Mouse (Mus musculus) hindbrain, embryonic 11.5 days (tissue): ENCODE results near the gene Trip13. TPM values are rescaled to one million over a fixed set of nuclear protein-coding genes. Genes with fewer than 3 reads are reported as not detected.

Experiments
- ATAC-seq: fragments of 200-750 bp; cut with Nextera tagmentation; 2 replicates; pipeline ENCODE4 v1.8.0; 2017; ENCODE audit warnings: mild to moderate bottlenecking, moderate TSS enrichment, moderate library complexity; ENCODE audit not compliant: low FRiP score
- DNase-seq: peaks from one replicate; pipeline ENCODE4 v3.0.0-alpha.2; 2015; ENCODE audit warnings: low spot score
- H3K27ac ChIP-seq: fragments of 300-500 bp; sonication (generic); 2 replicates; pipeline ENCODE4 v1.5.1; 2014; ENCODE audit warnings: mild to moderate bottlenecking, low read depth, low read length
- H3K27me3 ChIP-seq: fragments of 300-500 bp; sonication (generic); 2 replicates; pipeline ENCODE4 v1.6.1; 2014; ENCODE audit warnings: mild to moderate bottlenecking, low read length, moderate library complexity, mixed read lengths; ENCODE audit not compliant: control insufficient read depth, insufficient read depth
- H3K36me3 ChIP-seq: fragments of 300-500 bp; sonication (generic); 2 replicates; pipeline ENCODE4 v1.6.1; 2014; ENCODE audit warnings: mild to moderate bottlenecking, low read length, moderate library complexity, mixed read lengths; ENCODE audit not compliant: control insufficient read depth, insufficient read depth
- H3K4me1 ChIP-seq: fragments of 300-500 bp; sonication (generic); replicated peaks from 2 replicates; pipeline ENCODE4 v1.6.1; 2014; ENCODE audit warnings: low read length, mixed read lengths; ENCODE audit not compliant: control insufficient read depth, insufficient read depth
- H3K4me2 ChIP-seq: fragments of 300-500 bp; sonication (generic); replicated peaks from 2 replicates; pipeline ENCODE4 v1.6.1; 2014; ENCODE audit warnings: mild to moderate bottlenecking, low read depth, low read length
- H3K4me3 ChIP-seq: fragments of 300-500 bp; sonication (generic); 2 replicates; pipeline ENCODE4 v1.5.1; 2014; ENCODE audit warnings: low read depth, low read length
- H3K9ac ChIP-seq: fragments of 300-500 bp; sonication (generic); 2 replicates; pipeline ENCODE4 v1.6.1; 2014; ENCODE audit warnings: low read depth, low read length
- H3K9me3 ChIP-seq: fragments of 300-500 bp; sonication (generic); 2 replicates; pipeline ENCODE4 v1.6.1; 2016; ENCODE audit warnings: low read length; ENCODE audit not compliant: control insufficient read depth
- WGBS: fragments of 180-500 bp; shearing (Covaris S2); extraction: QIAGEN DNeasy Blood & Tissue Kit; methylation state at CpG from one replicate; pipeline ENCODE4 v1.1.7; 2014; 5-methylcytosine and 5-hydroxymethylcytosine counted together
- polyA plus RNA-seq: library from polyadenylated mRNA; unstranded; fragments of >200 nt; fragmentation: Nextera tagmentation; extraction: Ambion mirVana; gene quantifications from 2 replicates; pipeline ENCODE4 v1.2.1, GENCODE M21; 2014

The Trip13 gene
- polyA plus RNA-seq, 1 experiment from 2014 or later: 40.1 TPM

DNA sequence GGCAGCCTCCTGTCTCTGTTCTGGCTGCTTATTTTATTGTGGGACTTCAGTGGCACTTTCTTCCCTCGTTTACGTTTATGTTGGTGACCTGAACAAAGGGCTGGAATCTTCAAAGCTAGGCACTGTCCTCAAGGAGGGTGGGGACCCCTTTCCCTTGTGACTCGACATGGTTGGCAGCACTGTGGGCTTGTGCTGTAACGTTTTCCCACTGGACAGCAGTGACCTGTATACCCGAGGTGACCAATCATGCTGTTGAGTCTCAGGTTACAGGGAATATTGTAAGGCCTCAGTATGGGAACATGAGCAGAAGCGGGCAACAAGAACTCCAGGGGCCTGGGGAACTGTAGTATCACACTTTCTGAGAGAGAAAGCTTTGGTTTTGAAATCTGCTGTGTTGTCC is 17.1 kb upstream of the Trip13 start:
- H3K27me3 ChIP-seq: no peaks in the 10 kb centered on the region
- no peak for DNase-seq
- no peaks in the 10 kb centered on the region for H3K9me3 ChIP-seq
- no peak overlapping the region for H3K4me2 ChIP-seq
- H3K27ac ChIP-seq: no peak overlapping the region
- H3K36me3 ChIP-seq: peaks cover 2% of the 10 kb centered on the region; the same call in 1 of the 2 replicates
- no peak for ATAC-seq
- 74% methylated on average over 6 of the region's 6 CpGs for WGBS
- no peak overlapping the region for H3K4me3 ChIP-seq
- no peak overlapping the region for H3K9ac ChIP-seq
- H3K4me1 ChIP-seq: no peaks in the 10 kb centered on the region

DNA sequence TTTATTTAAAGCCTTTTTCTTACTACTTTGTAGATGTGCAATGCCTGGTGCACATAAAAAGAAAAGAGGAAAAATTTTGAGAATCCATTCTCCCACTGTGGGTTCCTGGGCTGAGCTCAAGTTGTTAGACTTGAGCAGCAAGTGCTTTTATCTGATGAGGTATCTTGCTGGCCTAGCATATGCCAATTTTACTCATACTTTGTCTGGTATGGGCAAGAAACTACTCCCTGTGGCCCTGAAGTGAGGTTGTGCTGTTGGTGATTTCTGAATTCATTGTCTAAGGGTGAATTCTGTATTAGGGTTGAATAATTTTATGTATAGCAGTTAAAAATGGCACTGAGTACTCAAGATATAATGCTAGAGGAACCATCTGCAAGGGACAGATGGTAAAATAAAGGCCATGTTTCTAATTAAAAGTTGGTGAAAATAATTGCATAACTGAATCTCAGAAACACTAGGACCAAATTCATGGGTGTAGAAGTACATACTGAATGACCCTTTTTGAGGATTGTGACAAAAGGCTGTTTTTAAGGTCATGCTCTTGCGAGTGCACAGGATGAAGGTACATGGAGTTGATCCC is 16.1 kb upstream of the Trip13 start:
- Histone ChIP-seq H3K36me3 (peaks cover 2% of the 10 kb centered on the region; the same call in 1 of the 2 replicates), H3K27ac (no peak overlapping the region), H3K4me1 (no peaks in the 10 kb centered on the region), H3K4me2 (no peak overlapping the region), H3K27me3 (no peaks in the 10 kb centered on the region), H3K9ac (no peak overlapping the region), H3K9me3 (no peaks in the 10 kb centered on the region), H3K4me3 (no peak overlapping the region)
- ATAC-seq: no peak
- DNase-seq: no peak
- WGBS: 93% methylated on average over 1 of the region's 1 CpGs

DNA sequence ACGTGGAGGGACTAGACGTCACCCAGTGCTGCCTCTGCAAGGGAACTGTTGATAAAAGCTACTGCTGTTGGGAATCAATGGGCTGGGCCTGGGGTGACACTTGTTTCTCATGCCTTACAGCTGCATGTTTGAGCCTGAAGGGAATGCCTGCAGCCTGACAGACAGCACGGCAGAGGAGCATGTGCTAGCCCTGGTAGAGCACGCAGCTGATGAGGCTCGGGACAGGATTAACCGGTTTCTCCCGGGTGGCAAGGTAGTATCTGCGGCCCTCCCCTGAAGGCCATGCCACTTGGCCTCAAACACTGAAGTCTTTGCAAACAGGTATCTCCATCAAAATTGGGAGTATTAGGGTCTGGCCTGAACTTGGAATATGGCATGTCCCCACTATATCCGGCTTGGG is 7.0 kb upstream of the Trip13 start:
- no peak overlapping the region for H3K9ac ChIP-seq
- no peak for ATAC-seq

DNA sequence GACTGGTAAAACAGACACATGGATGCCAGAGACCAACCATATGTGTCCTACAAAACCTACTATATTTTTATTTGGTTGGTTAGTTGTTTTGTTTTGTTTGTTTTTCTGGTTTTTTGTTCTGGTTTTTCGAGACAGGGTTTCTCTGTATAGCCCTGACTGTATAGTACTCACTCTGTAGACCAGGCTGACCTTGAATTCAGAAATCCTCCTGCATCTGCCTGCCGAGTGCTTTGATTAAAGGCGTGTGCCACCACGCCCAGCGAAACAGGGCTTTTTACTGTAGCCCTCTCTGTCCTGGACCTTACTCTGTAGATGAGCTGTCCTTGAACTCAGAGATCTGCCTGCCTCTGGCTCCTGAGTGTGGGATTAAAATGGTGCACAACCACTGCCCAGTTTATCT is 1.5 kb upstream of the Trip13 start:
- Histone ChIP-seq H3K4me1 (peaks cover 7% of the 10 kb centered on the region), H3K27me3 (no peaks in the 10 kb centered on the region), H3K27ac (no peak overlapping the region), H3K4me3 (no peak overlapping the region), H3K9me3 (no peaks in the 10 kb centered on the region), H3K4me2 (no peak overlapping the region), H3K36me3 (peaks cover 10% of the 10 kb centered on the region), H3K9ac (no peak overlapping the region)
- 96% methylated on average over 5 of the region's 5 CpGs for WGBS
- no peak for DNase-seq
- ATAC-seq: no peak

More for the DNA sequence above, 7.0 kb upstream of the Trip13 start:
- no peaks in the 10 kb centered on the region for H3K27me3 ChIP-seq
- no peak overlapping the region for H3K27ac ChIP-seq
- no peak overlapping the region for H3K4me2 ChIP-seq
- 92% methylated on average over 9 of the region's 9 CpGs for whole genome bisulfite sequencing
- no peaks in the 10 kb centered on the region for H3K4me1 ChIP-seq
- H3K36me3 ChIP-seq: peaks cover 16% of the 10 kb centered on the region
- DNase-seq: no peak
- H3K4me3 ChIP-seq: no peak overlapping the region
- H3K9me3 ChIP-seq: no peaks in the 10 kb centered on the region

DNA sequence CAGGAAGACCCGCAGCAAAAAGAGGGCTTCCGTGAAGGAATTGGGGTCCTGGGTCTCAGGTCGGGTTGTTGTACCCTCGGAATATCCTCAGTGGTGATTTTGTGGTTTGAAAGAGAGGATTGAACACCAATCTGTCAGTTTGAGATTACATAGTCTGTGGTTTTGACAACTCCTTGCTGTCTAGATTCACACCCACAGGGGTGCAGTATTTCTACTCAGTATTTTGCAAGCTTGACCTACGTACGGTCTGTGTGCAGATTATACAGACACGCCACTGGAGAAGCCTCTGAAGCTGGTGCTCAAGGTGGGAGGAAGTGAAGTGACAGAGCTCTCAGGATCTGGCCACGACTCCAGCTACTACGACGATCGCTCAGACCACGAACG is 585 bp upstream of the Trip13 start:
- Histone ChIP-seq H3K4me3 (peak overlapping the region; percentile 81), H3K27me3 (no peaks in the 10 kb centered on the region), H3K27ac (0 out of 2 replicates have a peak overlapping the region, but pooled peaks have one; percentile 79), H3K4me1 (peaks cover 7% of the 10 kb centered on the region), H3K36me3 (peaks cover 4% of the 10 kb centered on the region; the same call in 1 of the 2 replicates), H3K9me3 (no peaks in the 10 kb centered on the region), H3K9ac (peak overlapping the region; percentile 79), H3K4me2 (peak overlapping the region; percentile 52)
- WGBS: 48% methylated on average over 13 of the region's 13 CpGs
- ATAC-seq: peak; percentile 6; the same call in 1 of the 2 replicates
- DNase-seq: no peak

DNA sequence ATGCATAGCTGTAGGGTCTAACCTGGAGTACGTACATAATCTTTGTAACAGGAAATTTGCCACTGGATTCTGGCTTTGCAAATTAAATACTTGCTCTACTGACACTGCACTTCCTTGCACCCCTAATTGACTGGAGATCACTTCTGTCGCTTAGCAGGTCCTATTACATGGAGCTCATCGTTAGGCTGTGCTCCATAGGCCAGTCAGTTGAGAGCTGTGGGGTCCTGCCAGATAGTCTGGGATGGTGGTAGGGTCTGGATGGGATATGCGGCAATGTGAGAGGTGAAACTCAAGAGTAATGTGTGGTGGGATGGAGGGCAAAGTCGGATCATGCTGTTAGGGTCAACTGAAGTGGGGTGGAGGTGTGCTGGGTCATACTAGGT is 655 bp downstream of the Trip13 start:
- no peak for DNase-seq
- ATAC-seq: no peak
- Histone ChIP-seq H3K9me3 (no peaks in the 10 kb centered on the region), H3K27ac (no peak overlapping the region), H3K4me1 (peaks cover 7% of the 10 kb centered on the region), H3K36me3 (no peaks in the 10 kb centered on the region), H3K9ac (peak overlapping the region; percentile 79), H3K4me2 (peak overlapping the region; percentile 72), H3K27me3 (no peaks in the 10 kb centered on the region), H3K4me3 (peak overlapping the region; percentile 81)
- WGBS: 14% methylated on average over 5 of the region's 5 CpGs

DNA sequence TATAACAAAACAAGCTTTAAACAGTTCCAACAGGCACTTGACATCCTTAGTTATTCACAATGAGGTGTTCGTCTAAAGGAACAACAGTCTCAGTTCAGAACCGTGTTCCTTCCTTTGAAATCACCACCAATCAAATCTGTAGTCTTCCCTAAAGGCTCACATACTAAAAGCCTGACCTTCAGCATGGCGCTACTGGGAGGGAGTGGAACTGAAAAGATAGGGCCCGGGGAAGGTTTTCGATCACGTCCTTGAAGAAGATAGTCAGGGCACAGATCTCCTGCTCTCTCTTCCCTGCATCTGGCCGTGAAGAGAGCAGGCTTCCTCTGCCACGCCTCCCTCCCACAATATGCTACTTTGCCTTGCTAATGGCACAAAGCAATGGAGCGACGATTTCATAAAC is 5.4 kb downstream of the Trip13 start:
- H3K9me3 ChIP-seq: no peaks in the 10 kb centered on the region
- H3K4me1 ChIP-seq: no peaks in the 10 kb centered on the region
- no peak overlapping the region for H3K27ac ChIP-seq
- DNase-seq (no peak), ATAC-seq (no peak)
- H3K4me3 ChIP-seq: no peak overlapping the region
- no peaks in the 10 kb centered on the region for H3K36me3 ChIP-seq
- WGBS: 93% methylated on average over 10 of the region's 10 CpGs
- H3K4me2 ChIP-seq: no peak overlapping the region
- no peaks in the 10 kb centered on the region for H3K27me3 ChIP-seq
- H3K9ac ChIP-seq: no peak overlapping the region

DNA sequence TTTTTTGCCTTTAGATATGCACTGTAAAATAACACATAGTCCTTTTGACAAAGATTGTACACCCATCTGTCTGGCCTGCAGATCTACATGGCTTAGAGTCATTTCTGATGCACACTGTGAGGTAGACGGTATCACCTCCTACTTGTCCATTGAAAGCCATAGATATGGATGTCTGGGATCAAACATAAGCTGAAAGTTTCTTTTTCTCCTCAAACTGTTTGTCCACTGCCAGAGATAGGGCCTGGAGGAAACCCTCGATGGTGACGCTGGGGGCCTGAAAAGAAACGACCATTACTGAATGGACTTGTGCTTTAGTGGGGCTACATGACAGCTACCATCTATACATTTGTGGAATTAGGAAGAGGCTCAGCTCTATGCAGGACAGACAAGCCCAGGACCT is 24.5 kb downstream of the Trip13 start:
- 95% methylated on average over 4 of the region's 4 CpGs for WGBS
- Histone ChIP-seq H3K27ac (no peak overlapping the region), H3K9me3 (no peaks in the 10 kb centered on the region), H3K27me3 (no peaks in the 10 kb centered on the region), H3K9ac (no peak overlapping the region), H3K4me3 (no peak overlapping the region), H3K36me3 (no peaks in the 10 kb centered on the region), H3K4me1 (no peaks in the 10 kb centered on the region), H3K4me2 (no peak overlapping the region)
- DNase-seq (no peak), ATAC-seq (no peak)

DNA sequence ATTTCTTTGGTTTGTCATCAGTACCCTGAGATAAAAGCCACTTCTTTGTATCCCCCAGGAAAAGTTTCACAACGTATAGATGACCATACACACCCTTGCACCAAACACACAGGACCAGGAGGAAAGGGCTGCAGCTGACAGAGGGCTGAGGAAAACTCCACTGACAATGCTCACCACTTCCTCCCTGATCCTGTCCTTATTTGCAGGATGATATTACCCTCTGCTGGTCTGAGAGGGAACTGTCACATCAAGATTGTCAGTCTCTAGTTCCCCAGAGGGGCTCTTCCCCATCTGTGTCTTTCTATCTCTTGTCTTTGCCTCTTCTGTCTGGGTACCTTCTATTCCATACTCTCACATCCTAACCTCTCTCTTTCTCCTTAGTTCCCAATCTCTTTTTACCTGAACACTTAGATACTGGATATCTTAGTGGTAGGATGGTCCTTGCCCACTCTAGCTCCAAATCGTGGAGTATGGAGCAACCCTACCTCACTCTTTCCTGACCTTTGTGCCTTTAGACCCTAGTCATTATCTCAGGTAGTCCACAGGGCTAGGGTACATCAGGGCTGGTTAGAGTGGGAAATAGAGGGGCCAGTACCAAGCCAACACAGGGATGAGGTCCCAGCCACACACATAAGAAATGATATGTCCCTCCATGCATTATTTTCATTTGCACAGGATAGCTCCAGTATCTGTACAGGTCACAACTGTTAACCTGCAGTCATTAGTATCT is 29.7 kb downstream of the Trip13 start:
- Histone ChIP-seq H3K9ac (no peak overlapping the region), H3K4me1 (no peaks in the 10 kb centered on the region), H3K27ac (no peak overlapping the region), H3K36me3 (no peaks in the 10 kb centered on the region), H3K4me2 (no peak overlapping the region), H3K9me3 (no peaks in the 10 kb centered on the region), H3K27me3 (no peaks in the 10 kb centered on the region), H3K4me3 (no peak overlapping the region)
- peak; percentile 45; the same call in 1 of the 2 replicates for ATAC-seq
- 63% methylated on average over 2 of the region's 2 CpGs for WGBS
- peak; percentile 59 for DNase-seq
